Mouse (Mus musculus) embryonic fibroblast, embryonic 13.5 days (primary cell): ENCODE measurements around the gene Tnxb.

Experiments
- CTCF ChIP-seq: IDR thresholded peaks from 2 replicates; pipeline ENCODE4 v1.5.1; 2011; ENCODE audit warnings: mild to moderate bottlenecking, control low read depth, low read length, moderate library complexity, borderline replicate concordance; ENCODE audit not compliant: insufficient read depth
- POLR2A ChIP-seq: IDR thresholded peaks from 2 replicates; pipeline ENCODE4 v1.6.1; 2011; ENCODE audit warnings: low read depth, mild to moderate bottlenecking, control low read depth, low read length, moderate library complexity

DNA sequence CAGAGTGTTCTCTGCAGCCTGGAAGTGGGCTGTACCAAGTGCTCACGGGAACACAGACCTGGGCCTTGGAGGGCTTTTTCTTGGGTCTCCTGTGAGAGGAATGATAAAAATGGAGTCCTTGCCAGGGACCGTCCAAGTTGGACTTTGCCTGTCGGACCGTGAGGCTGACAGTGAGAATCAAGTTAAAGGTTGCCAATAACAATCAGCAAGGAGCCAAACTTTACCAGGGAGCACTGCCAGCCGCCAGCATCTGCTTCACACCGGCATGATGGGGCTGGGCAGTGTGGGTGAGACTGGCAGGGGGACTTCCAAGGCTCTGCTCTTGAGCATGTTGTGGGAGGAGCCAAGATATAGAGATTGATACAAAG, 5.7 kb downstream of the Tnxb start:
- TF ChIP-seq CTCF, result no peak
- no peak for TF ChIP-seq POLR2A
